Mouse (Mus musculus) brown adipose tissue, adult 24 weeks (tissue): Measurements from ENCODE around the gene Snx1. TPM values are rescaled to one million over a fixed set of nuclear protein-coding genes. Genes with fewer than 3 reads are reported as not detected.

ENCODE experiments used
- H3K27ac ChIP-seq: fragments of 200-500 bp; replicated peaks from 2 replicates; pipeline ENCODE4 v1.5.1; 2012; ENCODE audit warnings: low read depth, mild to moderate bottlenecking, low read length
- H3K4me1 ChIP-seq: fragments of 200-500 bp; 2 replicates; pipeline ENCODE4 v1.6.1; 2012; ENCODE audit warnings: low read length, mixed read lengths; ENCODE audit not compliant: control insufficient read depth, insufficient read depth, insufficient read length
- H3K4me3 ChIP-seq: fragments of 200-500 bp; 2 replicates; pipeline ENCODE4 v1.5.1; 2012; ENCODE audit warnings: low read depth, mild to moderate bottlenecking, low read length, moderate library complexity; ENCODE audit not compliant: insufficient read depth
- polyA plus RNA-seq: library from polyadenylated mRNA; stranded (reverse); fragments of >200 nt; gene quantifications from 2 replicates; pipeline ENCODE4 v1.2.4, GENCODE M21; 2012; ENCODE audit not compliant: missing spikeins, insufficient read depth, insufficient read length

Snx1 gene
- polyA plus RNA-seq, 1 experiment = 40.3 TPM

DNA sequence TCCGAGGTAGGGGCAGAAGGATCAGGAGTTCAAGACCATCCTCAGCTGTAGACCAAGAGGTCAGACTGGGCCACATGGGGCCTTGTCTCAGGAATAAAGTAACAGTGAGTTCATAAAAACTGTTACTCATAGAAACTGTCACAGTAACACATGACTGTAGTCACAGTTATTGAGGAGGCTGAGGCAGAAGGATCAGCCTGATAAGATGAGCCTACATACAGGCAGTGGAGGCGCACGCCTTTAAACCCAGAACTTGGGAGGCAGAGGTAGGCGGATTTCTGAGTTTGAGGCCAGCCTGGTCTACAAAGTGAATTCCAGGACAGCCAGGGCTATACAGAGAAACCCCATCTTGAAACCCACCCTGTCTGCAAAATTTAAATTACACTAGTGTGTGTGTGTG is 6.3 kb downstream of the Snx1 start:
- no peak overlapping the region for H3K27ac ChIP-seq
- H3K4me1 ChIP-seq = peaks cover 2% of the 10 kb centered on the region; the same call in 1 of the 2 replicates
- H3K4me3 ChIP-seq = no peak overlapping the region

- Histone ChIP-seq H3K27ac (no peak overlapping the region), H3K4me1 (peaks cover 2% of the 10 kb centered on the region; the same call in 1 of the 2 replicates), H3K4me3 (no peak overlapping the region)
These were observed 6.9 kb downstream of the Snx1 start for GRCm38 (mm10) chr9:66119498-66119897.

GRCm38 (mm10) chr9:66116890-66117289 is 9.5 kb downstream of the Snx1 start:
- Histone ChIP-seq H3K27ac (no peak overlapping the region), H3K4me1 (no peaks in the 10 kb centered on the region; the same call in 1 of the 2 replicates), H3K4me3 (no peak overlapping the region)

GRCm38 (mm10) chr9:66114341-66114740 is 12.0 kb downstream of the Snx1 start:
- H3K27ac ChIP-seq = no peak overlapping the region

GRCm38 (mm10) chr9:66110611-66111379 is 15.6 kb downstream of the Snx1 start:
- H3K4me3 ChIP-seq = no peak overlapping the region
- no peaks in the 10 kb centered on the region for H3K4me1 ChIP-seq
- no peak overlapping the region for H3K27ac ChIP-seq

More at GRCm38 (mm10) chr9:66114341-66114740, 12.0 kb downstream of the Snx1 start:
- Histone ChIP-seq H3K4me1 (no peaks in the 10 kb centered on the region; the same call in 1 of the 2 replicates), H3K4me3 (no peak overlapping the region)

GRCm38 (mm10) chr9:66110126-66110525 is 16.3 kb downstream of the Snx1 start:
- no peaks in the 10 kb centered on the region for H3K4me1 ChIP-seq
- H3K27ac ChIP-seq = no peak overlapping the region

DNA sequence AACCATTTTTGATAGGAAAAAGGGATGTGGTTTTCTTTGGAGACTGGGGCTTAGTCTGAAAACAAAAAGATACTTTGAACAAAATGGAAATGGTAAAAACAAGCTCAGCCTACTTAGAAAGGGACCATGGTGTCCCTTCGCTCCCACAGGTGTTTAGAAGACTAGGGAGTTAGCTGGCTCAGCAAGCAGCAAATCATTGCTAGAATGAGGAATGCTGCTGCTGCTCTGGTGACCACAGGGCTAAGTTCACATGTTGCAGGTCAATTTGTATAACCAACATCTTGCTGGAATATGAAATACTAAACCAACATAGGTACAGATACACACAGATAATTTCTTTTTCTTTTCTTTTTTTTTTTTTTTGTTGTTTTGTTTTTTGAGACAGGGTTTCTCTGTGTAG is 16.8 kb downstream of the Snx1 start:
- H3K4me1 ChIP-seq = no peaks in the 10 kb centered on the region
- no peak overlapping the region for H3K27ac ChIP-seq
- no peak overlapping the region for H3K4me3 ChIP-seq

More at GRCm38 (mm10) chr9:66110126-66110525, 16.3 kb downstream of the Snx1 start:
- H3K4me3 ChIP-seq = no peak overlapping the region

GRCm38 (mm10) chr9:66105168-66105567 is 21.2 kb downstream of the Snx1 start:
- no peaks in the 10 kb centered on the region for H3K4me1 ChIP-seq
- no peak overlapping the region for H3K4me3 ChIP-seq
- H3K27ac ChIP-seq = no peak overlapping the region

- Histone ChIP-seq H3K4me3 (no peak overlapping the region), H3K27ac (no peak overlapping the region), H3K4me1 (no peaks in the 10 kb centered on the region)
These were observed 21.8 kb downstream of the Snx1 start for GRCm38 (mm10) chr9:66104601-66105000.

GRCm38 (mm10) chr9:66102668-66103067 is 23.7 kb downstream of the Snx1 start:
- no peak overlapping the region for H3K27ac ChIP-seq
- no peaks in the 10 kb centered on the region for H3K4me1 ChIP-seq
- H3K4me3 ChIP-seq = no peak overlapping the region

- Histone ChIP-seq H3K27ac (no peak overlapping the region), H3K4me1 (no peaks in the 10 kb centered on the region), H3K4me3 (no peak overlapping the region)
These were observed 24.8 kb downstream of the Snx1 start for GRCm38 (mm10) chr9:66101577-66101976.

GRCm38 (mm10) chr9:66092664-66093063 is 33.7 kb downstream of the Snx1 start:
- H3K27ac ChIP-seq = no peak overlapping the region

GRCm38 (mm10) chr9:66091327-66092231 is 34.8 kb downstream of the Snx1 start:
- H3K4me1 ChIP-seq = no peaks in the 10 kb centered on the region
- no peak overlapping the region for H3K27ac ChIP-seq
- no peak overlapping the region for H3K4me3 ChIP-seq

More at GRCm38 (mm10) chr9:66092664-66093063, 33.7 kb downstream of the Snx1 start:
- Histone ChIP-seq H3K4me3 (no peak overlapping the region), H3K4me1 (no peaks in the 10 kb centered on the region)

- no peak overlapping the region for H3K27ac ChIP-seq
These were observed 35.7 kb downstream of the Snx1 start for GRCm38 (mm10) chr9:66090593-66091244.

GRCm38 (mm10) chr9:66088411-66088810 is 38.0 kb downstream of the Snx1 start:
- Histone ChIP-seq H3K27ac (no peak overlapping the region), H3K4me1 (no peaks in the 10 kb centered on the region), H3K4me3 (no peak overlapping the region)

More at GRCm38 (mm10) chr9:66090593-66091244, 35.7 kb downstream of the Snx1 start:
- Histone ChIP-seq H3K4me3 (no peak overlapping the region), H3K4me1 (no peaks in the 10 kb centered on the region)
